Mouse (Mus musculus): ENCODE measurements at regions not wholly inside any gene's neighbourhood (a gene's known extent, or its start where the extent isn't known, plus 50 kb on each side); places are given as distances from the start of the nearest gene placed in this dataset.

- intact Hi-C loops (cut with DNase I) = no loop called here
- no peak for DNase-seq (ENCODE audit: low spot score)
Observed at GRCm38 (mm10) chr6:112091125-112091763, 182.3 kb upstream of the Lmcd1 start.

- intact Hi-C loops (cut with DNase I) = no loop called here
- DNase-seq (ENCODE audit: low spot score) = no peak
Observed at GRCm38 (mm10) chr6:112093300-112093699, 180.3 kb upstream of the Lmcd1 start.

- intact Hi-C loops (cut with DNase I) = no loop called here
- DNase-seq (ENCODE audit: low spot score) = no peak
Observed at GRCm38 (mm10) chr6:112097699-112098098, 175.9 kb upstream of the Lmcd1 start.

- DNase-seq (ENCODE audit: low spot score) = no peak
- intact Hi-C loops (cut with DNase I) = no loop called here
Observed at GRCm38 (mm10) chr6:112108651-112109050, 164.9 kb upstream of the Lmcd1 start.

GRCm38 (mm10) chr6:112119180-112119579, 154.4 kb upstream of the Lmcd1 start:
- intact Hi-C loops (cut with DNase I) = no loop called here
- no peak for DNase-seq (ENCODE audit: low spot score)

- intact Hi-C loops (cut with DNase I) = loop anchor here (5.0 kb wide), 1 partner anchor 59 kb away; no protein-coding TSS in a partner anchor
- no peak for DNase-seq (ENCODE audit: low spot score)
Observed at GRCm38 (mm10) chr6:112133522-112133921, 140.0 kb upstream of the Lmcd1 start.

- intact Hi-C loops (cut with DNase I) = no loop called here
Observed at GRCm38 (mm10) chr6:112152535-112153364, 120.8 kb upstream of the Lmcd1 start.

GRCm38 (mm10) chr6:112167487-112167886, 106.1 kb upstream of the Lmcd1 start:
- intact Hi-C loops (cut with DNase I) = no loop called here
- no peak for DNase-seq (ENCODE audit: low spot score)

More at GRCm38 (mm10) chr6:112152535-112153364, 120.8 kb upstream of the Lmcd1 start:
- DNase-seq (ENCODE audit: low spot score) = no peak

GRCm38 (mm10) chr6:112176344-112176743, 97.2 kb upstream of the Lmcd1 start:
- intact Hi-C loops (cut with DNase I) = no loop called here
- DNase-seq (ENCODE audit: low spot score) = no peak

- DNase-seq (ENCODE audit: low spot score) = no peak
- intact Hi-C loops (cut with DNase I) = no loop called here
Observed at GRCm38 (mm10) chr6:112187636-112188035, 85.9 kb upstream of the Lmcd1 start.

- intact Hi-C loops (cut with DNase I) = loop anchor here (5.0 kb wide), 1 partner anchor 59 kb away; no protein-coding TSS in a partner anchor
Observed at GRCm38 (mm10) chr6:112191032-112191431, 82.5 kb upstream of the Lmcd1 start.

GRCm38 (mm10) chr6:112197445-112197844, 76.1 kb upstream of the Lmcd1 start:
- peak; percentile 48 for DNase-seq (ENCODE audit: low spot score)
- intact Hi-C loops (cut with DNase I) = no loop called here

More at GRCm38 (mm10) chr6:112191032-112191431, 82.5 kb upstream of the Lmcd1 start:
- no peak for DNase-seq (ENCODE audit: low spot score)

GRCm38 (mm10) chr6:112199241-112199640, 74.3 kb upstream of the Lmcd1 start:
- intact Hi-C loops (cut with DNase I) = no loop called here
- no peak for DNase-seq (ENCODE audit: low spot score)

- intact Hi-C loops (cut with DNase I) = no loop called here
- no peak for DNase-seq (ENCODE audit: low spot score)
Observed at GRCm38 (mm10) chr6:112202120-112202519, 71.4 kb upstream of the Lmcd1 start.

- intact Hi-C loops (cut with DNase I) = no loop called here
- no peak for DNase-seq (ENCODE audit: low spot score)
Observed at GRCm38 (mm10) chr6:112203321-112203720, 70.2 kb upstream of the Lmcd1 start.

- intact Hi-C loops (cut with DNase I) = no loop called here
- no peak for DNase-seq (ENCODE audit: low spot score)
Observed at GRCm38 (mm10) chr6:112204956-112205355, 68.6 kb upstream of the Lmcd1 start.

GRCm38 (mm10) chr6:112205420-112205995, 68.0 kb upstream of the Lmcd1 start:
- DNase-seq (ENCODE audit: low spot score) = no peak
- intact Hi-C loops (cut with DNase I) = no loop called here

GRCm38 (mm10) chr6:112207229-112207628, 66.3 kb upstream of the Lmcd1 start:
- DNase-seq (ENCODE audit: low spot score) = no peak

GRCm38 (mm10) chr6:112210238-112210950, 63.2 kb upstream of the Lmcd1 start:
- peak; percentile 53 for DNase-seq (ENCODE audit: low spot score)
- intact Hi-C loops (cut with DNase I) = loop anchor here (5.0 to 10.0 kb wide), 4 partner anchors 62 to 804 kb away; partner anchors contain the start of gene Lmcd1

More at GRCm38 (mm10) chr6:112207229-112207628, 66.3 kb upstream of the Lmcd1 start:
- intact Hi-C loops (cut with DNase I) = loop anchor here (1.0 to 2.0 kb wide), 2 partner anchors 155 to 278 kb away; no protein-coding TSS in a partner anchor

- intact Hi-C loops (cut with DNase I) = loop anchor here (10.0 kb wide), 1 partner anchor 798 kb away; no protein-coding TSS in a partner anchor
Observed at GRCm38 (mm10) chr6:112216868-112217267, 56.7 kb upstream of the Lmcd1 start.

More at GRCm38 (mm10) chr6:112216868-112217267, 56.7 kb upstream of the Lmcd1 start:
- DNase-seq (ENCODE audit: low spot score) = no peak
